Mouse (Mus musculus) hindbrain, embryonic 10.5 days (tissue): ENCODE measurements around the gene Ccdc88c. TPM values are rescaled to one million over a fixed set of nuclear protein-coding genes. Genes with fewer than 3 reads are reported as not detected.

Source experiments
- DNase-seq: peaks from one replicate; pipeline ENCODE4 v3.0.0-alpha.2; 2017; ENCODE audit warnings: low spot score
- H3K27ac ChIP-seq: fragments of 300-500 bp; sonication (generic); 2 replicates; pipeline ENCODE4 v1.5.1; 2016; ENCODE audit warnings: mild to moderate bottlenecking, moderate library complexity
- H3K27me3 ChIP-seq: fragments of 300-500 bp; sonication (generic); 2 replicates; pipeline ENCODE4 v1.6.1; 2016; ENCODE audit warnings: mild to moderate bottlenecking; ENCODE audit not compliant: poor library complexity, insufficient read depth, severe bottlenecking
- H3K36me3 ChIP-seq: fragments of 300-500 bp; sonication (generic); 2 replicates; pipeline ENCODE4 v1.6.1; 2016; ENCODE audit warnings: mild to moderate bottlenecking, moderate library complexity
- H3K4me1 ChIP-seq: fragments of 300-500 bp; sonication (generic); replicated peaks from 2 replicates; pipeline ENCODE4 v1.6.1; 2016; ENCODE audit warnings: mild to moderate bottlenecking
- H3K4me3 ChIP-seq: fragments of 300-500 bp; sonication (generic); 2 replicates; pipeline ENCODE4 v1.5.1; 2016; ENCODE audit warnings: mild to moderate bottlenecking, moderate library complexity
- H3K9me3 ChIP-seq: fragments of 300-500 bp; sonication (generic); 2 replicates; pipeline ENCODE4 v1.6.1; 2016; ENCODE audit warnings: mild to moderate bottlenecking, moderate library complexity
- WGBS: fragments of 180-500 bp; shearing (Covaris S2); methylation state at CpG from one replicate; pipeline ENCODE4 v1.1.7; 2016; 5-methylcytosine and 5-hydroxymethylcytosine counted together
- polyA plus RNA-seq: library from polyadenylated mRNA; unstranded; fragments of >200 nt; fragmentation: Nextera tagmentation; extraction: Ambion mirVana; gene quantifications from 2 replicates; pipeline ENCODE4 v1.2.1, GENCODE M21; 2016

Ccdc88c gene
- polyA plus RNA-seq, 1 experiment from 2014 or later = 13.3 TPM

- 24% methylated on average over 12 of the region's 12 CpGs for WGBS
- peak overlapping the region; percentile 74 for H3K27ac ChIP-seq
- no peaks in the 10 kb centered on the region for H3K9me3 ChIP-seq
- 0 out of 2 replicates have a peak, but pooled peaks cover 2% of the 10 kb centered on the region for H3K36me3 ChIP-seq
- peak; percentile 67 for DNase-seq
- peaks cover 12% of the 10 kb centered on the region; the same call in 1 of the 2 replicates for H3K27me3 ChIP-seq
- peaks cover 77% of the 10 kb centered on the region for H3K4me1 ChIP-seq
- H3K4me3 ChIP-seq = no peak overlapping the region
These were observed 38.6 kb downstream of the Ccdc88c start for GRCm38 (mm10) chr12:100990291-100990690.

- WGBS = 74% methylated on average over 4 of the region's 4 CpGs
- Histone ChIP-seq H3K27ac (peak overlapping the region; percentile 35; the same call in 1 of the 2 replicates), H3K36me3 (0 out of 2 replicates have a peak, but pooled peaks cover 2% of the 10 kb centered on the region), H3K27me3 (peaks cover 12% of the 10 kb centered on the region; the same call in 1 of the 2 replicates), H3K4me3 (no peak overlapping the region), H3K4me1 (peaks cover 73% of the 10 kb centered on the region), H3K9me3 (no peaks in the 10 kb centered on the region)
- DNase-seq = no peak
These were observed 39.0 kb downstream of the Ccdc88c start for GRCm38 (mm10) chr12:100989780-100990288.

- peaks cover 72% of the 10 kb centered on the region for H3K4me1 ChIP-seq
- no peaks in the 10 kb centered on the region for H3K9me3 ChIP-seq
- 68% methylated on average over 15 of the region's 15 CpGs for WGBS
- H3K27me3 ChIP-seq = peaks cover 7% of the 10 kb centered on the region; the same call in 1 of the 2 replicates
- no peak overlapping the region for H3K27ac ChIP-seq
- H3K4me3 ChIP-seq = no peak overlapping the region
- DNase-seq = no peak
- H3K36me3 ChIP-seq = peaks cover 6% of the 10 kb centered on the region; the same call in 1 of the 2 replicates
These were observed 40.3 kb downstream of the Ccdc88c start for GRCm38 (mm10) chr12:100988324-100989130.

GRCm38 (mm10) chr12:100986423-100986822 lies 42.4 kb downstream of the Ccdc88c start:
- H3K36me3 ChIP-seq = peaks cover 22% of the 10 kb centered on the region

GRCm38 (mm10) chr12:100985793-100986157 lies 43.1 kb downstream of the Ccdc88c start:
- H3K27ac ChIP-seq = no peak overlapping the region
- H3K4me1 ChIP-seq = peaks cover 72% of the 10 kb centered on the region
- WGBS = 89% methylated on average over 2 of the region's 2 CpGs
- no peak for DNase-seq
- H3K9me3 ChIP-seq = no peaks in the 10 kb centered on the region
- H3K27me3 ChIP-seq = no peaks in the 10 kb centered on the region
- no peak overlapping the region for H3K4me3 ChIP-seq
- H3K36me3 ChIP-seq = peaks cover 23% of the 10 kb centered on the region

More at GRCm38 (mm10) chr12:100986423-100986822, 42.4 kb downstream of the Ccdc88c start:
- H3K9me3 ChIP-seq = no peaks in the 10 kb centered on the region
- 93% methylated on average over 4 of the region's 4 CpGs for WGBS
- H3K4me3 ChIP-seq = no peak overlapping the region
- H3K4me1 ChIP-seq = peaks cover 72% of the 10 kb centered on the region
- no peaks in the 10 kb centered on the region for H3K27me3 ChIP-seq
- no peak overlapping the region for H3K27ac ChIP-seq
- no peak for DNase-seq

GRCm38 (mm10) chr12:100985050-100985792 lies 43.6 kb downstream of the Ccdc88c start:
- peaks cover 23% of the 10 kb centered on the region for H3K36me3 ChIP-seq
- WGBS = 85% methylated on average over 10 of the region's 10 CpGs
- no peaks in the 10 kb centered on the region for H3K27me3 ChIP-seq
- no peak overlapping the region for H3K27ac ChIP-seq
- H3K4me1 ChIP-seq = peaks cover 72% of the 10 kb centered on the region
- H3K9me3 ChIP-seq = no peaks in the 10 kb centered on the region
- no peak overlapping the region for H3K4me3 ChIP-seq
- DNase-seq = no peak

- Histone ChIP-seq H3K9me3 (no peaks in the 10 kb centered on the region), H3K4me3 (no peak overlapping the region), H3K36me3 (peaks cover 35% of the 10 kb centered on the region), H3K27ac (0 out of 2 replicates have a peak overlapping the region, but pooled peaks have one; percentile 16), H3K4me1 (peaks cover 67% of the 10 kb centered on the region), H3K27me3 (no peaks in the 10 kb centered on the region)
- WGBS = 84% methylated on average over 11 of the region's 11 CpGs
- no peak for DNase-seq
These were observed 45.3 kb downstream of the Ccdc88c start for GRCm38 (mm10) chr12:100983565-100983964.

- Histone ChIP-seq H3K9me3 (no peaks in the 10 kb centered on the region), H3K4me1 (peaks cover 59% of the 10 kb centered on the region), H3K27ac (0 out of 2 replicates have a peak overlapping the region, but pooled peaks have one; percentile 24), H3K27me3 (no peaks in the 10 kb centered on the region), H3K4me3 (no peak overlapping the region), H3K36me3 (peaks cover 41% of the 10 kb centered on the region)
- WGBS = 89% methylated on average over 8 of the region's 8 CpGs
- DNase-seq = no peak
These were observed 46.6 kb downstream of the Ccdc88c start for GRCm38 (mm10) chr12:100982217-100982616.

GRCm38 (mm10) chr12:100980551-100981008 lies 48.3 kb downstream of the Ccdc88c start:
- Histone ChIP-seq H3K4me3 (no peak overlapping the region), H3K4me1 (peaks cover 52% of the 10 kb centered on the region), H3K27me3 (no peaks in the 10 kb centered on the region), H3K27ac (0 out of 2 replicates have a peak overlapping the region, but pooled peaks have one; percentile 12), H3K36me3 (peaks cover 52% of the 10 kb centered on the region), H3K9me3 (no peaks in the 10 kb centered on the region)
- DNase-seq = no peak
- WGBS = 74% methylated on average over 9 of the region's 9 CpGs

- peaks cover 49% of the 10 kb centered on the region for H3K4me1 ChIP-seq
- peaks cover 52% of the 10 kb centered on the region for H3K36me3 ChIP-seq
- H3K4me3 ChIP-seq = no peak overlapping the region
- H3K27me3 ChIP-seq = no peaks in the 10 kb centered on the region
- H3K9me3 ChIP-seq = no peaks in the 10 kb centered on the region
- H3K27ac ChIP-seq = no peak overlapping the region
- 85% methylated on average over 5 of the region's 5 CpGs for WGBS
- no peak for DNase-seq
These were observed 49.2 kb downstream of the Ccdc88c start for GRCm38 (mm10) chr12:100979616-100980015.

- no peak for DNase-seq
- 0 out of 2 replicates have a peak overlapping the region, but pooled peaks have one; percentile 5 for H3K27ac ChIP-seq
- WGBS = 80% methylated on average over 15 of the region's 15 CpGs
These were observed 50.7 kb downstream of the Ccdc88c start for GRCm38 (mm10) chr12:100977958-100978725.

GRCm38 (mm10) chr12:100977551-100977950 lies 51.3 kb downstream of the Ccdc88c start:
- 0 out of 2 replicates have a peak overlapping the region, but pooled peaks have one; percentile 5 for H3K27ac ChIP-seq
- H3K36me3 ChIP-seq = peaks cover 48% of the 10 kb centered on the region
- peaks cover 37% of the 10 kb centered on the region for H3K4me1 ChIP-seq
- H3K4me3 ChIP-seq = no peak overlapping the region
- H3K27me3 ChIP-seq = no peaks in the 10 kb centered on the region
- H3K9me3 ChIP-seq = no peaks in the 10 kb centered on the region
- no peak for DNase-seq

More at GRCm38 (mm10) chr12:100977958-100978725, 50.7 kb downstream of the Ccdc88c start:
- Histone ChIP-seq H3K36me3 (peaks cover 53% of the 10 kb centered on the region), H3K4me1 (peaks cover 39% of the 10 kb centered on the region), H3K27me3 (no peaks in the 10 kb centered on the region), H3K9me3 (no peaks in the 10 kb centered on the region), H3K4me3 (no peak overlapping the region)
